Mouse (Mus musculus) hindbrain, embryonic 11.5 days (tissue): ENCODE results near the gene Tbc1d1. TPM values are rescaled to one million over a fixed set of nuclear protein-coding genes. Genes with fewer than 3 reads are reported as not detected.
"Not testable (repeated sequence)": the region's sequence is repeated elsewhere in the genome, so short reads cannot be mapped to it uniquely, and the experiment has no call there.

Experiments
- ATAC-seq: fragments of 200-750 bp; cut with Nextera tagmentation; 2 replicates; pipeline ENCODE4 v1.8.0; 2017; ENCODE audit warnings: mild to moderate bottlenecking, moderate TSS enrichment, moderate library complexity; ENCODE audit not compliant: low FRiP score
- DNase-seq: peaks from one replicate; pipeline ENCODE4 v3.0.0-alpha.2; 2015; ENCODE audit warnings: low spot score
- H3K27ac ChIP-seq: fragments of 300-500 bp; sonication (generic); 2 replicates; pipeline ENCODE4 v1.5.1; 2014; ENCODE audit warnings: mild to moderate bottlenecking, low read depth, low read length
- H3K27me3 ChIP-seq: fragments of 300-500 bp; sonication (generic); 2 replicates; pipeline ENCODE4 v1.6.1; 2014; ENCODE audit warnings: mild to moderate bottlenecking, low read length, moderate library complexity, mixed read lengths; ENCODE audit not compliant: control insufficient read depth, insufficient read depth
- H3K36me3 ChIP-seq: fragments of 300-500 bp; sonication (generic); 2 replicates; pipeline ENCODE4 v1.6.1; 2014; ENCODE audit warnings: mild to moderate bottlenecking, low read length, moderate library complexity, mixed read lengths; ENCODE audit not compliant: control insufficient read depth, insufficient read depth
- H3K4me1 ChIP-seq: fragments of 300-500 bp; sonication (generic); replicated peaks from 2 replicates; pipeline ENCODE4 v1.6.1; 2014; ENCODE audit warnings: low read length, mixed read lengths; ENCODE audit not compliant: control insufficient read depth, insufficient read depth
- H3K4me2 ChIP-seq: fragments of 300-500 bp; sonication (generic); replicated peaks from 2 replicates; pipeline ENCODE4 v1.6.1; 2014; ENCODE audit warnings: mild to moderate bottlenecking, low read depth, low read length
- H3K4me3 ChIP-seq: fragments of 300-500 bp; sonication (generic); 2 replicates; pipeline ENCODE4 v1.5.1; 2014; ENCODE audit warnings: low read depth, low read length
- H3K9ac ChIP-seq: fragments of 300-500 bp; sonication (generic); 2 replicates; pipeline ENCODE4 v1.6.1; 2014; ENCODE audit warnings: low read depth, low read length
- H3K9me3 ChIP-seq: fragments of 300-500 bp; sonication (generic); 2 replicates; pipeline ENCODE4 v1.6.1; 2016; ENCODE audit warnings: low read length; ENCODE audit not compliant: control insufficient read depth
- WGBS: fragments of 180-500 bp; shearing (Covaris S2); extraction: QIAGEN DNeasy Blood & Tissue Kit; methylation state at CpG from one replicate; pipeline ENCODE4 v1.1.7; 2014; 5-methylcytosine and 5-hydroxymethylcytosine counted together
- polyA plus RNA-seq: library from polyadenylated mRNA; unstranded; fragments of >200 nt; fragmentation: Nextera tagmentation; extraction: Ambion mirVana; gene quantifications from 2 replicates; pipeline ENCODE4 v1.2.1, GENCODE M21; 2014

The Tbc1d1 gene
- polyA plus RNA-seq, 1 experiment from 2014 or later, result 20.2 TPM

GRCm38 (mm10) chr5:64348780-64349179, 192.7 kb downstream of the Tbc1d1 start:
- Histone ChIP-seq H3K4me3 (no peak overlapping the region), H3K27me3 (no peaks in the 10 kb centered on the region), H3K36me3 (no peaks in the 10 kb centered on the region), H3K4me2 (no peak overlapping the region), H3K4me1 (peaks cover 6% of the 10 kb centered on the region; the same call in 1 of the 2 replicates), H3K9ac (no peak overlapping the region), H3K27ac (no peak overlapping the region), H3K9me3 (no peaks in the 10 kb centered on the region)
- DNase-seq (no peak), ATAC-seq (no peak)
- 95% methylated on average over 8 of the region's 8 CpGs for WGBS

GRCm38 (mm10) chr5:64351968-64352367, 195.9 kb downstream of the Tbc1d1 start:
- no peak for DNase-seq
- Histone ChIP-seq H3K9me3 (no peaks in the 10 kb centered on the region), H3K4me2 (no peak overlapping the region), H3K27me3 (no peaks in the 10 kb centered on the region), H3K4me1 (no peaks in the 10 kb centered on the region), H3K36me3 (no peaks in the 10 kb centered on the region), H3K27ac (no peak overlapping the region), H3K9ac (no peak overlapping the region), H3K4me3 (no peak overlapping the region)
- ATAC-seq, result no peak
- WGBS, result 85% methylated on average over 6 of the region's 6 CpGs

- Histone ChIP-seq H3K4me1 (no peaks in the 10 kb centered on the region), H3K27me3 (no peaks in the 10 kb centered on the region), H3K36me3 (no peaks in the 10 kb centered on the region), H3K27ac (no peak overlapping the region), H3K9ac (no peak overlapping the region), H3K9me3 (no peaks in the 10 kb centered on the region), H3K4me3 (no peak overlapping the region), H3K4me2 (no peak overlapping the region)
- WGBS, result 75% methylated on average over 18 of the region's 18 CpGs
- no peak for DNase-seq
- no peak for ATAC-seq
Measured at GRCm38 (mm10) chr5:64358639-64359584, 202.8 kb downstream of the Tbc1d1 start.

- Histone ChIP-seq H3K9me3 (no peaks in the 10 kb centered on the region), H3K4me3 (no peak overlapping the region), H3K36me3 (no peaks in the 10 kb centered on the region), H3K9ac (no peak overlapping the region), H3K27ac (no peak overlapping the region), H3K4me1 (no peaks in the 10 kb centered on the region), H3K4me2 (no peak overlapping the region), H3K27me3 (no peaks in the 10 kb centered on the region)
- ATAC-seq (no peak), DNase-seq (no peak)
- WGBS, result 77% methylated on average over 8 of the region's 8 CpGs
Measured at GRCm38 (mm10) chr5:64360147-64360875, 204.2 kb downstream of the Tbc1d1 start.

GRCm38 (mm10) chr5:64360876-64361268, 204.8 kb downstream of the Tbc1d1 start:
- not testable (repeated sequence) for H3K27ac ChIP-seq, H3K36me3 ChIP-seq, H3K4me2 ChIP-seq, H3K9ac ChIP-seq, H3K27me3 ChIP-seq, H3K4me3 ChIP-seq, DNase-seq, ATAC-seq, H3K9me3 ChIP-seq, H3K4me1 ChIP-seq

- peak overlapping the region; percentile 72 for H3K27ac ChIP-seq
- H3K4me2 ChIP-seq, result no peak overlapping the region
- no peaks in the 10 kb centered on the region for H3K4me1 ChIP-seq
Measured at GRCm38 (mm10) chr5:64363859-64364406, 207.8 kb downstream of the Tbc1d1 start.

GRCm38 (mm10) chr5:64364432-64365125, 208.5 kb downstream of the Tbc1d1 start:
- ATAC-seq, result peak; percentile 80
- H3K9me3 ChIP-seq, result no peaks in the 10 kb centered on the region
- WGBS, result 52% methylated on average over 7 of the region's 7 CpGs
- H3K4me3 ChIP-seq, result no peak overlapping the region
- H3K9ac ChIP-seq, result no peak overlapping the region
- no peaks in the 10 kb centered on the region for H3K36me3 ChIP-seq
- DNase-seq, result peak; percentile 59
- no peaks in the 10 kb centered on the region for H3K4me1 ChIP-seq
- peak overlapping the region; percentile 72 for H3K27ac ChIP-seq
- no peak overlapping the region for H3K4me2 ChIP-seq
- H3K27me3 ChIP-seq, result no peaks in the 10 kb centered on the region

More at GRCm38 (mm10) chr5:64363859-64364406, 207.8 kb downstream of the Tbc1d1 start:
- no peaks in the 10 kb centered on the region for H3K27me3 ChIP-seq
- H3K36me3 ChIP-seq, result no peaks in the 10 kb centered on the region
- H3K9me3 ChIP-seq, result no peaks in the 10 kb centered on the region
- DNase-seq (no peak), ATAC-seq (peak; percentile 68)
- no peak overlapping the region for H3K4me3 ChIP-seq
- WGBS, result 72% methylated on average over 5 of the region's 5 CpGs
- H3K9ac ChIP-seq, result no peak overlapping the region
